ENCODE assay signal across 26 mouse cellular contexts in genomic region chr13:71162952-71163351, GRCm38 (mm10).
"Had no signal": no experiment of that assay in that cellular context is flagged by ENCODE, and none has a peak within 500 bp of the region (broad histone marks: within the 10 kb centered on the region; RNA-seq: fewer than 3 reads in every experiment).

No protein-coding gene starts in this region.

- H3K27ac ChIP-seq: heart, embryonic 13.5 days; heart, embryonic 15.5 days; hindbrain, embryonic 13.5 days; hindbrain, embryonic 15.5 days; hindbrain, postnatal 0 days; kidney, embryonic 15.5 days; kidney, postnatal 0 days; limb, embryonic 13.5 days; limb, embryonic 15.5 days; liver, embryonic 12.5 days; liver, embryonic 14.5 days had no signal

- H3K4me3 ChIP-seq: heart, embryonic 13.5 days; heart, embryonic 15.5 days; hindbrain, embryonic 13.5 days; hindbrain, embryonic 15.5 days; kidney, embryonic 15.5 days; limb, embryonic 13.5 days; limb, embryonic 15.5 days; liver, embryonic 12.5 days had no signal

- H3K9me3 ChIP-seq: heart, embryonic 13.5 days; heart, embryonic 15.5 days; hindbrain, embryonic 13.5 days; hindbrain, embryonic 15.5 days; kidney, embryonic 15.5 days; limb, embryonic 13.5 days; limb, embryonic 15.5 days; liver, embryonic 12.5 days had no signal

- H3K4me1 ChIP-seq: heart, embryonic 15.5 days; kidney, embryonic 15.5 days; limb, embryonic 13.5 days; limb, embryonic 15.5 days; liver, embryonic 12.5 days had no signal

- H3K9ac ChIP-seq: heart, embryonic 13.5 days; heart, embryonic 15.5 days; hindbrain, embryonic 13.5 days; hindbrain, embryonic 15.5 days; kidney, embryonic 15.5 days; limb, embryonic 13.5 days; limb, embryonic 15.5 days; liver, embryonic 12.5 days; liver, embryonic 14.5 days had no signal

- H3K36me3 ChIP-seq: heart, embryonic 13.5 days; heart, embryonic 15.5 days; hindbrain, embryonic 13.5 days; hindbrain, embryonic 15.5 days; kidney, embryonic 15.5 days; limb, embryonic 13.5 days; limb, embryonic 15.5 days; liver, embryonic 12.5 days had no signal

- ATAC-seq: hindbrain, postnatal 0 days; intestine, embryonic 16.5 days; liver, embryonic 12.5 days had no signal

- DNase-seq: gastrocnemius, postnatal 14 days; gastrocnemius, postnatal 36 days; heart, adult 18-20 months; heart, postnatal 14 days; heart, postnatal 36 days; kidney, adult 11 months; kidney, adult 2 months; kidney, adult 9 months; kidney, postnatal 14 days; kidney, postnatal 36 days; layer of hippocampus, adult 9-11 months; layer of hippocampus, postnatal 36 days; left cerebral cortex, postnatal 4 days had no signal

- H3K27me3 ChIP-seq: heart, embryonic 13.5 days; heart, embryonic 15.5 days; limb, embryonic 13.5 days; limb, embryonic 15.5 days; liver, embryonic 12.5 days had no signal

- H3K4me2 ChIP-seq: heart, embryonic 11.5 days; heart, embryonic 13.5 days; heart, embryonic 15.5 days; hindbrain, embryonic 13.5 days; hindbrain, embryonic 15.5 days; kidney, embryonic 15.5 days; limb, embryonic 13.5 days; limb, embryonic 15.5 days; liver, embryonic 12.5 days had no signal
